Mouse (Mus musculus) left cerebral cortex, adult 11 months (tissue): ENCODE results near the gene Syvn1.

Experiments used
- DNase-seq: peaks from one replicate; pipeline ENCODE4 v3.0.0; 2022; ENCODE audit warnings: low spot score

Gene Syvn1

GRCm38 (mm10) chr19:6046294-6047153 is at the start of gene Syvn1:
Syvn1 (plus strand) TSS chr19:6046576.
- DNase-seq, result peak; percentile 90

GRCm38 (mm10) chr19:5998180-5998579 is 48.2 kb upstream of the Syvn1 start:
- no peak for DNase-seq

- DNase-seq, result no peak
Observed at GRCm38 (mm10) chr19:5999969-6000368, 46.4 kb upstream of the Syvn1 start.

GRCm38 (mm10) chr19:6005541-6005940 is 40.8 kb upstream of the Syvn1 start:
- DNase-seq, result no peak

- no peak for DNase-seq
Observed at GRCm38 (mm10) chr19:6007013-6007412, 39.4 kb upstream of the Syvn1 start.

- no peak for DNase-seq
Observed at GRCm38 (mm10) chr19:6009137-6009536, 37.2 kb upstream of the Syvn1 start.

GRCm38 (mm10) chr19:6013691-6014090 is 32.7 kb upstream of the Syvn1 start:
- no peak for DNase-seq

GRCm38 (mm10) chr19:6014991-6015510 is 31.3 kb upstream of the Syvn1 start:
- no peak for DNase-seq

GRCm38 (mm10) chr19:6015511-6016315 is 30.7 kb upstream of the Syvn1 start, which contains the start of gene Capn1:
Capn1 (minus strand) TSS chr19:6015897.
- DNase-seq, result peak; percentile 28

GRCm38 (mm10) chr19:6016532-6016931 is 29.8 kb upstream of the Syvn1 start:
- no peak for DNase-seq

GRCm38 (mm10) chr19:6018142-6019089 is 28.0 kb upstream of the Syvn1 start:
- DNase-seq, result peak; percentile 70

GRCm38 (mm10) chr19:6020276-6020675 is 26.1 kb upstream of the Syvn1 start:
- no peak for DNase-seq

GRCm38 (mm10) chr19:6023059-6023458 is 23.3 kb upstream of the Syvn1 start:
- DNase-seq, result no peak

- DNase-seq, result no peak
Observed at GRCm38 (mm10) chr19:6023930-6024329, 22.4 kb upstream of the Syvn1 start.

GRCm38 (mm10) chr19:6028991-6029390 is 17.4 kb upstream of the Syvn1 start:
- DNase-seq, result no peak

GRCm38 (mm10) chr19:6029426-6029825 is 16.9 kb upstream of the Syvn1 start:
- DNase-seq, result no peak

- DNase-seq, result no peak
Observed at GRCm38 (mm10) chr19:6030520-6031280, 15.7 kb upstream of the Syvn1 start.

- DNase-seq, result no peak
Observed at GRCm38 (mm10) chr19:6035966-6036585, 10.3 kb upstream of the Syvn1 start.

- DNase-seq, result no peak
Observed at GRCm38 (mm10) chr19:6037695-6038094, 8.7 kb upstream of the Syvn1 start.

GRCm38 (mm10) chr19:6038326-6038725 is 8.1 kb upstream of the Syvn1 start:
- DNase-seq, result no peak
